Mouse (Mus musculus) liver, postnatal 0 days (tissue): ENCODE measurements at regions not wholly inside any gene's neighbourhood (a gene's known extent, or its start where the extent isn't known, plus 50 kb on each side); places are given as distances from the start of the nearest gene placed in this dataset.

Source experiments
- CTCF ChIP-seq: sonication (generic); IDR thresholded peaks from 2 replicates; pipeline ENCODE4 v1.5.1; 2016; ENCODE audit warnings: antibody characterized with exemption, low read depth
- EP300 ChIP-seq: IDR thresholded peaks from 2 replicates; pipeline ENCODE4 v1.6.1; 2016; ENCODE audit warnings: antibody characterized with exemption, low read depth, mild to moderate bottlenecking

GRCm38 (mm10) chr1:95422253-95422652 is 108.8 kb downstream of the Fam174a start:
- TF ChIP-seq CTCF (no peak), EP300 (no peak)
